Mouse (Mus musculus) stomach, embryonic 14.5 days (tissue): ENCODE data around the gene Gvin1. TPM values are rescaled to one million over a fixed set of nuclear protein-coding genes. Genes with fewer than 3 reads are reported as not detected.
"Not testable (repeated sequence)": the region's sequence is repeated elsewhere in the genome, so short reads cannot be mapped to it uniquely, and the experiment has no call there.

Experiments used
- ATAC-seq: fragments of 200-750 bp; cut with Nextera tagmentation; 2 replicates; pipeline ENCODE4 v1.8.0; 2017; ENCODE audit warnings: low read depth, moderate TSS enrichment; ENCODE audit not compliant: insufficient number of reproducible peaks, insufficient read depth, low FRiP score
- H3K27ac ChIP-seq: fragments of 300-500 bp; sonication (generic); 2 replicates; pipeline ENCODE4 v1.5.1; 2014; ENCODE audit warnings: mild to moderate bottlenecking, low read length, moderate library complexity, mixed read lengths
- H3K27me3 ChIP-seq: fragments of 300-500 bp; sonication (generic); 2 replicates; pipeline ENCODE4 v1.6.1; 2014; ENCODE audit warnings: low read length, control low read depth, mixed read lengths; ENCODE audit not compliant: control insufficient read depth, insufficient read depth
- H3K36me3 ChIP-seq: fragments of 300-500 bp; sonication (generic); 2 replicates; pipeline ENCODE4 v1.6.1; 2014; ENCODE audit warnings: mild to moderate bottlenecking, control low read depth, low read length, moderate library complexity, mixed read lengths; ENCODE audit not compliant: control insufficient read depth, insufficient read depth
- H3K4me1 ChIP-seq: fragments of 300-500 bp; sonication (generic); 2 replicates; pipeline ENCODE4 v1.6.1; 2014; ENCODE audit warnings: low read length, control low read depth, mixed read lengths; ENCODE audit not compliant: control insufficient read depth, insufficient read depth
- H3K4me2 ChIP-seq: fragments of 300-500 bp; sonication (generic); replicated peaks from 2 replicates; pipeline ENCODE4 v1.6.1; 2014; ENCODE audit warnings: low read depth, low read length, control low read depth
- H3K4me3 ChIP-seq: fragments of 300-500 bp; sonication (generic); 2 replicates; pipeline ENCODE4 v1.5.1; 2014; ENCODE audit warnings: low read depth, low read length, control low read depth
- H3K9ac ChIP-seq: fragments of 300-500 bp; sonication (generic); replicated peaks from 2 replicates; pipeline ENCODE4 v1.6.1; 2014; ENCODE audit warnings: low read depth, mild to moderate bottlenecking, control low read depth, low read length, moderate library complexity, mixed read lengths
- H3K9me3 ChIP-seq: fragments of 300-500 bp; sonication (generic); 2 replicates; pipeline ENCODE4 v1.6.1; 2016; ENCODE audit warnings: low read depth, low read length, control low read depth; ENCODE audit not compliant: control insufficient read depth
- WGBS: fragments of 180-500 bp; shearing (Covaris S2); extraction: QIAGEN DNeasy Blood & Tissue Kit; methylation state at CpG from one replicate; pipeline ENCODE4 v1.1.7; 2014; 5-methylcytosine and 5-hydroxymethylcytosine counted together
- polyA plus RNA-seq: library from polyadenylated mRNA; unstranded; fragments of >200 nt; fragmentation: Nextera tagmentation; extraction: Ambion mirVana; gene quantifications from 2 replicates; pipeline ENCODE4 v1.2.1, GENCODE M21; 2014

Gene Gvin1
- polyA plus RNA-seq, 1 experiment from 2014 or later = 0.65 TPM

DNA sequence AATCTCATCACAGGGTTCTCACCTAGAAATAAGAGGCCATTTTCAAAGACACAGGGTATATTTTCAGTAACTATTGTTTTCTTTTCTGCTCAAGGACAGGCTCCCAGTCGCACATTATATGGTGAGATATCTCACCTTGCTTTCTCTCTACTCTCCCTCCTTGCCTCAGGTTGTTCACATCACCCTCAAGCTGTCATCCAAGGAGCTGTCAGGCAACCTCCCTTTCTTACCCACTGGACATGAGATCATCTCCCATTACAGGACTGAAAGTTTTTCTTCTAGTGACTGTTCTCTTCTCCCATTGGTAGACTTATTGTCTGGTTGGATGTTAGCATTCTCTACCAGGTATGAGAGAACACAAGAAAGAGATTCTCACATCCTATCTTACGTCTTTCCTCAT lies 20.5 kb upstream of the Gvin1 start:
- Histone ChIP-seq H3K4me1 (no peaks in the 10 kb centered on the region), H3K4me3 (no peak overlapping the region), H3K27ac (no peak overlapping the region), H3K27me3 (no peaks in the 10 kb centered on the region), H3K36me3 (no peaks in the 10 kb centered on the region), H3K4me2 (no peak overlapping the region), H3K9me3 (no peaks in the 10 kb centered on the region), H3K9ac (no peak overlapping the region)
- WGBS = 68% methylated on average over 2 of the region's 2 CpGs
- no peak for ATAC-seq

DNA sequence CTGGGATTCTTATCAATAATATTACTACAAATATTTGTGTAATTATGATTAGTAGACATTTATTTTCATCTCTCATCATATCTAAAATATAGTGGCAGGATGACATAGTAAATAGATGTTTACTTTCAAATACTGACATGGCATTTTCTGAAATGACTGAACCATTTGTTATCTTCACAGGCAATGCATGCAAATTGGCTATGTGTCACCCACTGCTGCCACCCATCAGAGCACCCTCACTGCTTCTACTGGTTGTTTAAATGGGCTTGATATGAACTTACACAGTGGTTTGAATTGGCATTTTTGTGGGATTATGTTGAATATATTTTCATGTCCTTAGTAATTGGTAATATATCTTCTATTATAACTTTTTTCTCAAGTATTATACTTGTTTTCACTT lies 784 bp upstream of the Gvin1 start:
- H3K4me3 ChIP-seq, H3K27me3 ChIP-seq, H3K4me1 ChIP-seq, H3K36me3 ChIP-seq, H3K4me2 ChIP-seq, ATAC-seq, H3K9ac ChIP-seq, H3K9me3 ChIP-seq, H3K27ac ChIP-seq: not testable (repeated sequence)

DNA sequence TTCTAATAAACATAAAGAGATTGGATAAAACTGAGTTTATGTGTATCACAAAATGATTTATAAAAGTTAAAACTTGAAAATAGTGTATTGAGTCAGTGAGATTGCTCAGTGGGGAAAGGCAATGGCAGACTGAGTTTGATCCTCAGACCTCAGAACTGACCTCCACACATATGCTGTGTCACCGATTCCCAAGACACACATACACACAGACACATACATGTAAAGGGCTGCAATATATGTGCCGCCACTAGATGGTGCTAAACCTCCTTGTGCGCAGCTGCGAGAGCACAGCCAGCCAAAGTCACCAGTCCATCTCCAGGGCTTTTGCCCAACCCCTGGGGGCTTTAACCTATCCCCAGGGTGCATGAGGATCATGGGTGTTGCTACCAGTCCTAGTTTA lies 1.4 kb downstream of the Gvin1 start:
- H3K4me2 ChIP-seq, H3K9me3 ChIP-seq, H3K27me3 ChIP-seq, H3K4me1 ChIP-seq, H3K36me3 ChIP-seq, ATAC-seq, H3K9ac ChIP-seq, H3K27ac ChIP-seq, H3K4me3 ChIP-seq: not testable (repeated sequence)
- WGBS = no CpG with 5 or more reads among the region's 4 CpGs

DNA sequence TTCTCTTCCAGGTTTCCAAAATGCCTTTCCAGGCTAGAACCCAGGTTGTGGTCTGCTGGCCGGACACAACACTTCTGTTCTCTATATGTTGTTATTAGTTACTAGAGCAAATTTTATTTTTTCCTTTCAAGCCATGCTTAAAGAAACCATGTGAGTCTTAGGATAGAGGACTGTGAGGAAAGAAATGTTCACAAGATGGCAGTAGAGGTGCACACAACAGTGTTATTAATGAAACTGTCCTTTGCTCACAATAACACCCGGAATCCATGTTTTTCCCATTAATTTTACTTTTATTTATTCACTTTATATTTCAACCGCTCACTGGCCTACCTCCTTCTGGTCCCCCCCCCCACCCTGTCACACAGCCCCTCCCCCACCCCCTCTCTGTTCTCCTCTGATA lies 8.5 kb downstream of the Gvin1 start:
- not testable (repeated sequence) for H3K4me2 ChIP-seq, H3K4me3 ChIP-seq, H3K9me3 ChIP-seq, H3K27me3 ChIP-seq, H3K27ac ChIP-seq, H3K9ac ChIP-seq, ATAC-seq, H3K36me3 ChIP-seq, H3K4me1 ChIP-seq
- WGBS = 66% methylated on average over 2 of the region's 3 CpGs

DNA sequence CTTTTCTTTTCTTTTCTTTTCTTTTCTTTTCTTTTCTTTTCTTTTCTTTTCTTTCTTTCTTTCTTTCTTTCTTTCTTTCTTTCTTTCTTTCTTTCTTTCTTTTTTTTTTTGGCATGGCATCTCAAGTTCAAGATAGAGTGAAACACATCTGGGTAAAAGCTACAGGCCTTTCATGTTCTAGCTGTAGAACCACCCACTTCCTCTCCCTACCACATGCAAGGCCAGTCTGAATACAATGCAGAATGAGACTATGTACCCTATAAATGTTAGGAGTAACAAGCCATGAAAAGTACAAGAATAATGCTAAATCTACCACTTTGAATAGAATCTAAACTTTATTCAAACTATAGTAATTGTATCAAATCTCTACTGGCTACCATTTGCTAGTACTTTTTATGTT lies 38.1 kb downstream of the Gvin1 start:
- not testable (repeated sequence) for H3K4me1 ChIP-seq, H3K27me3 ChIP-seq, ATAC-seq, H3K4me3 ChIP-seq, H3K4me2 ChIP-seq, H3K27ac ChIP-seq, H3K9ac ChIP-seq, H3K9me3 ChIP-seq, H3K36me3 ChIP-seq

DNA sequence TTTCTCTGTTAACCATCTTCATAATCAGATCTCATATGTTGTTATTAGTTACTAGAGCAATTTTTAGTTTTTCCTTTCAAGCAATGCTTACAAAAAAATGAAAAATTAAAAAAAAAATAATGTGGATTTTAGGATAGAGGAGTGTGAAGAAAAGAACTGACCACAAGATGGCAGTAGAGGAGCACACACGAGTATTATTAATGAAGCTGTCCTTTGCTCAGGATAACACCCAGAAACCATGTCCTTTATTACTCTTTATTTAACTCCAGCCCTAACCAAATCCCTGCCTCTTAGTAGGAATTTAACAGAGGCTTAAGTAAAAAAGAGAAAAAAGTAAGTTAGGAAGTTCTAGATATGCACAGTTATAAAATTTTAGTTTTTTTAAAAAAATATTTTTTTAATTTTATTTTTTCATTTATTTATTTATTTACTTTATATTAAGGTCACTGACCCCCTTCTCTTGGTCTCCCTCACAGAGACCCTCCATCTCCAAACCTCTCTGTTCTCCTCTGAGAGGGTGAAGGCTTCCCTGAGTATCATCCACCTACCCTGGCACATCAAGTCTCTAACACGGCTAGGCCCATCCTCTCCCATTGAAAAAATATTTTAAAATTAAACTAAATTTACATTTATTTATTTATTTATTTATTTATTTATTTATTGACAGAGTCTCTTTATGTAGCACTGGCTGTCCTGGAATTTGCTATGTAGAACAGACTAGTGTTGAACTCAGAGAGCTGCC lies 69.9 kb downstream of the Gvin1 start:
- H3K9ac ChIP-seq, H3K4me1 ChIP-seq, H3K4me2 ChIP-seq, H3K9me3 ChIP-seq, H3K27ac ChIP-seq, H3K36me3 ChIP-seq, H3K4me3 ChIP-seq, H3K27me3 ChIP-seq: not testable (repeated sequence)
- 0 out of 2 replicates have a peak, but pooled peaks have one; percentile 28 for ATAC-seq
- no CpG with 5 or more reads among the region's 2 CpGs for WGBS

DNA sequence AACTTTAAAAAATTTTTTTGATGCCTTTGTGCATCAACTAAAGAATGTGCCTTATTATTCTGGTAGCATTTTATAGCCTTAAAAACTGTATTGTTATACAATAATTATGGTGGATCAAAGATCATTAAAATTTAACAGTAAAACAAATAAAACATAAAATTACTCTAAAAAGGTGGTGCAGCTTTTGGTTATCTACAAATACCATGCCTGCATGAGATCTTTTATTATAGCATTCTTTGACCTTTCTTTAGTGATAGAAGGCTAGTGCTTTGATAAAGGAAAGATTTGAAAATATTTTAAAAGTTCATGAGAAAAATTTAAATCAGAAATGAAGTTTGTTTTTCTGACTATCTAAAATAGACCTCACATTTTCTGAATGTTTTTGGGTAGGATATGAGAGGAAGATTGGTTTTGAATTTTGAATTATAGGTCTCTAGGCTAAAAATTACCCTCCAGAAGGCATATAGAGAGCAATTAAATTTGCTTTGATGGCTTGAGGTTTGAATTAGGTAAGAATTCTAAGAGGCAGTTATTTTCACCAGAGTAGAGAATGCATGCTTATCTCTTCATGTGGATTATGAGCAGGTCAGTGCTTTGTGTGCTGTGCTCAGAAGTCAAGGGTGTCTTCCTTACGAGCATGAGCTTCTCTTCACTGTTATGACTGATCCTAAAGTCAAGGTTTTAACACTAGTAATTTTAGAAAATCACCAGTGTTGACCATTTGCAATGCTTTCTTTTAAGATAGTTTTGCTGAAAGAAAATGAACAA lies 73.8 kb downstream of the Gvin1 start:
- not testable (repeated sequence) for H3K4me1 ChIP-seq, H3K27ac ChIP-seq, H3K27me3 ChIP-seq, H3K9me3 ChIP-seq, H3K9ac ChIP-seq, ATAC-seq, H3K4me3 ChIP-seq, H3K4me2 ChIP-seq, H3K36me3 ChIP-seq
- no CpG with 5 or more reads among the region's 1 CpGs for WGBS

DNA sequence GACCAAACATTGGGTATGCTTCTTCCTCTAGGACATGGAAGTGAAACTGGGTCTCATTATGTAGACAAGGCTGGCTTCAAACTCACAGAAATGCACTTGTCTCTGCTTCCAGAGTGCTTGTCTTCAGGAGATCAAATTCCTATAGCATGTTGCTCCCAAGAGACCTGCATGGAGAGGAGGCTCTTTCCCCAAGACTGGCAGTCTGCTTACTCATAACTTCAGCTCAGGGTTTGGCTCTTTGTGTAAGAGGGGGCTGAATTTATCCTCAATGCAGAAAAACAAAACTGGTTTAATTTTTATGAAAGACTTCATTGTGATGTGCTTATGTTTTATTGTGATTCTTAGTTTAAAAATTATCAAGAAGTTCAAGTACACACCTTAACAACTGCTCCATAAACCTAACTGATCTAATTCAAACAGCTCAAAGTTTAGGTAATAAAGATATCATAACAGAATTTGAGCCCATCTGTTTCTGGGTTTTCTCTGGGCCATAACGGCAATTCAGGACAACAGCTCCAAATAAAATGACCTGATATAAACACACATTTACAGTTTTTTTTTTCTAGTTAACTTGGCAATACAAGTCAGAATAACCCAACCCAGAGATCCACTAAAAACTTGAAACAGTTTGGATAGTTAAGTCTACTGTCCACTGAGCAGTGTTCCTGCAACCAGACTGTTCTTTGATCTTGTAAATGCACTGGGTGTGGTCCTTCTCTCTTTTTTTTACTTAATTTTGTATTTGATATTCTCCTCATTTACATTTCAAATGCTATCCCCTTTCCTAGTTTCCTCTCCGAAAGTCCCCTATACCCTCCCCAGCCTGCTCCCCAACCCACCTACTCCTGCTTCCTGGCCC lies 97.8 kb downstream of the Gvin1 start:
- no CpG with 5 or more reads among the region's 2 CpGs for WGBS

More for the DNA sequence above, 97.8 kb downstream of the Gvin1 start:
- not testable (repeated sequence) for H3K27ac ChIP-seq, H3K4me2 ChIP-seq, H3K27me3 ChIP-seq, H3K4me1 ChIP-seq, H3K9ac ChIP-seq, H3K36me3 ChIP-seq, ATAC-seq, H3K4me3 ChIP-seq, H3K9me3 ChIP-seq
